Mouse (Mus musculus) spleen, adult 2 months (tissue): ENCODE results near the gene Col13a1.

Experiments used
- CTCF ChIP-seq: fragments of 200-500 bp; IDR thresholded peaks from 2 replicates; pipeline ENCODE4 v1.5.1; 2011; ENCODE audit warnings: mild to moderate bottlenecking, inconsistent platforms; ENCODE audit not compliant: insufficient read depth, insufficient read length, insufficient replicate concordance; ENCODE audit errors: extremely low read depth
- POLR2A ChIP-seq: fragments of 200-500 bp; IDR thresholded peaks from 2 replicates; pipeline ENCODE4 v1.6.1; 2011; ENCODE audit warnings: low read depth, low read length, inconsistent platforms

DNA sequence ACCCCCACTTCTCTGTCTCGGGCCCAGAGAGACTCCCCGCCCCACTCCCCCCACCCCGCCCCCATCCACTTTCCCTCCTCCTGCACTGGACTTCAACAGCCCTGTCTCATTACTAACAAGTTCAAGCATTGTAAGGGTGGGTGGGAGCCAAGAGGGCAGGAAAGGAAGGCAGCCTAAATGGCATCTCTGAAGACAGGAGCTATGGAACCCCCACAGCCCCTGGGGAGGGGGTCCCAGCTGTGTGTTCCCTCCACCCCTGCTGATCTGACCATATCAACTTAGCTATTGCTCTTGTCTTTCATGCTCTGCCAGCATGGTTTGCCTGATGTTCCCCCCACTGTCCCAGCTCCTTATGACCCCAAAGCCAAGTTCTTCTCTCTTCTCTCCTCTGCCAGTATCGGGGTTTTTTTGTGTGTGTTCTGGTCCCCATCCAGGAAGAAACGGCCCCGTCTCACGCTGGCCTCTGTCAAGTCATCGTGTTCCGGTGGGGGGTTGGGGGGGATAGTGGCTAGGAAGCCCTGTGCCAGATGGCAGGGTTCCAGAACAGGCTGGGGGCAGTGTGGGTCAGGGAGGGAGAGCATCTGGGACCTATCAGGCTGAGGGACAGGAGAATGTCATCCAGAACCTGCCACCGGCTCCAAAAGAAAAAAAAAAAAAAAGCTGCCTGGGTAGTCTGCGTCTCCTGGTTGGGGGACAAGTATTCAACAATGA, 58.1 kb downstream of the Col13a1 start:
- no peak for TF ChIP-seq CTCF
- TF ChIP-seq POLR2A: no peak
